Mouse (Mus musculus) midbrain, embryonic 13.5 days (tissue): ENCODE results near the gene Pou4f2. TPM values are rescaled to one million over a fixed set of nuclear protein-coding genes. Genes with fewer than 3 reads are reported as not detected.

Experiments
- ATAC-seq: fragments of 200-750 bp; cut with Nextera tagmentation; 2 replicates; pipeline ENCODE4 v1.8.0; 2017; ENCODE audit warnings: mild to moderate bottlenecking, moderate TSS enrichment, moderate library complexity
- H3K27ac ChIP-seq: fragments of 300-500 bp; sonication (generic); 2 replicates; pipeline ENCODE4 v1.5.1; 2015; ENCODE audit warnings: inconsistent platforms, mild to moderate bottlenecking, moderate library complexity
- H3K27me3 ChIP-seq: fragments of 300-500 bp; sonication (generic); 2 replicates; pipeline ENCODE4 v1.6.1; 2015; ENCODE audit warnings: mild to moderate bottlenecking, inconsistent platforms
- H3K36me3 ChIP-seq: fragments of 300-500 bp; sonication (generic); 2 replicates; pipeline ENCODE4 v1.6.1; 2015; ENCODE audit warnings: mild to moderate bottlenecking, inconsistent platforms
- H3K4me1 ChIP-seq: fragments of 300-500 bp; sonication (generic); replicated peaks from 2 replicates; pipeline ENCODE4 v1.6.1; 2015; ENCODE audit warnings: inconsistent platforms
- H3K4me2 ChIP-seq: fragments of 300-500 bp; sonication (generic); replicated peaks from 2 replicates; pipeline ENCODE4 v1.6.1; 2015; ENCODE audit warnings: moderate library complexity, mild to moderate bottlenecking, inconsistent platforms
- H3K4me3 ChIP-seq: fragments of 300-500 bp; sonication (generic); replicated peaks from 2 replicates; pipeline ENCODE4 v1.5.1; 2015; ENCODE audit warnings: mild to moderate bottlenecking, inconsistent platforms
- H3K9ac ChIP-seq: fragments of 300-500 bp; sonication (generic); replicated peaks from 2 replicates; pipeline ENCODE4 v1.6.1; 2015; ENCODE audit warnings: mild to moderate bottlenecking, inconsistent platforms
- H3K9me3 ChIP-seq: fragments of 300-500 bp; sonication (generic); 2 replicates; pipeline ENCODE4 v1.6.1; 2016; ENCODE audit warnings: mild to moderate bottlenecking, inconsistent platforms
- WGBS: fragments of 180-500 bp; shearing (Covaris S2); methylation state at CpG from one replicate; pipeline ENCODE4 v1.1.7; 2015; 5-methylcytosine and 5-hydroxymethylcytosine counted together
- polyA plus RNA-seq: library from polyadenylated mRNA; unstranded; fragments of >200 nt; fragmentation: Nextera tagmentation; extraction: Ambion mirVana; gene quantifications from 2 replicates; pipeline ENCODE4 v1.2.1, GENCODE M21; 2015

Pou4f2 gene
- polyA plus RNA-seq, 1 experiment from 2014 or later: 9.9 TPM

GRCm38 (mm10) chr8:78434340-78434739 lies 2.1 kb downstream of the Pou4f2 start:
- H3K4me2 ChIP-seq: peak overlapping the region; percentile 80
- peak overlapping the region; percentile 48 for H3K4me3 ChIP-seq
- ATAC-seq: no peak
- peak overlapping the region; percentile 80 for H3K27ac ChIP-seq
- H3K27me3 ChIP-seq: peaks cover 88% of the 10 kb centered on the region
- H3K9me3 ChIP-seq: no peaks in the 10 kb centered on the region
- peaks cover 42% of the 10 kb centered on the region for H3K4me1 ChIP-seq
- WGBS: 2% methylated on average over 8 of the region's 8 CpGs
- H3K36me3 ChIP-seq: no peaks in the 10 kb centered on the region
- H3K9ac ChIP-seq: peak overlapping the region; percentile 64

GRCm38 (mm10) chr8:78433318-78433717 lies 3.1 kb downstream of the Pou4f2 start:
- Histone ChIP-seq H3K27me3 (peaks cover 86% of the 10 kb centered on the region), H3K27ac (no peak overlapping the region), H3K4me1 (peaks cover 46% of the 10 kb centered on the region), H3K36me3 (no peaks in the 10 kb centered on the region), H3K4me3 (peak overlapping the region; percentile 48), H3K9ac (no peak overlapping the region), H3K9me3 (no peaks in the 10 kb centered on the region), H3K4me2 (peak overlapping the region; percentile 80)
- 8% methylated on average over 5 of the region's 5 CpGs for WGBS
- no peak for ATAC-seq

GRCm38 (mm10) chr8:78432451-78432850 lies 4.0 kb downstream of the Pou4f2 start:
- Histone ChIP-seq H3K36me3 (no peaks in the 10 kb centered on the region), H3K4me3 (peak overlapping the region; percentile 27), H3K4me1 (peaks cover 43% of the 10 kb centered on the region), H3K9me3 (no peaks in the 10 kb centered on the region), H3K27me3 (peaks cover 85% of the 10 kb centered on the region), H3K27ac (no peak overlapping the region; the same call in 1 of the 2 replicates), H3K4me2 (peak overlapping the region; percentile 46), H3K9ac (peak overlapping the region; percentile 36; the same call in 1 of the 2 replicates)
- no peak for ATAC-seq
- WGBS: 9% methylated on average over 1 of the region's 1 CpGs

- H3K9ac ChIP-seq: no peak overlapping the region
- H3K36me3 ChIP-seq: no peaks in the 10 kb centered on the region
- H3K4me1 ChIP-seq: peaks cover 43% of the 10 kb centered on the region
- peak overlapping the region; percentile 27; the same call in 1 of the 2 replicates for H3K4me3 ChIP-seq
- peak overlapping the region; percentile 46 for H3K4me2 ChIP-seq
- peaks cover 85% of the 10 kb centered on the region for H3K27me3 ChIP-seq
- 3% methylated on average over 4 of the region's 4 CpGs for WGBS
- H3K9me3 ChIP-seq: no peaks in the 10 kb centered on the region
- no peak overlapping the region for H3K27ac ChIP-seq
- ATAC-seq: no peak
Measured at GRCm38 (mm10) chr8:78431356-78431755, 5.1 kb downstream of the Pou4f2 start.

GRCm38 (mm10) chr8:78428148-78428547 lies 8.3 kb downstream of the Pou4f2 start:
- 1% methylated on average over 11 of the region's 11 CpGs for WGBS
- peak overlapping the region; percentile 73 for H3K27ac ChIP-seq

GRCm38 (mm10) chr8:78427769-78428130 lies 8.7 kb downstream of the Pou4f2 start:
- Histone ChIP-seq H3K4me3 (peak overlapping the region; percentile 28), H3K36me3 (no peaks in the 10 kb centered on the region), H3K4me2 (peak overlapping the region; percentile 44), H3K27me3 (peaks cover 88% of the 10 kb centered on the region), H3K9ac (peak overlapping the region; percentile 40; the same call in 1 of the 2 replicates), H3K9me3 (no peaks in the 10 kb centered on the region), H3K4me1 (peaks cover 23% of the 10 kb centered on the region), H3K27ac (peak overlapping the region; percentile 73)
- under 1% methylated on average over 8 of the region's 8 CpGs for WGBS
- ATAC-seq: peak; percentile 49

More at GRCm38 (mm10) chr8:78428148-78428547, 8.3 kb downstream of the Pou4f2 start:
- Histone ChIP-seq H3K36me3 (no peaks in the 10 kb centered on the region), H3K4me3 (no peak overlapping the region; the same call in 1 of the 2 replicates), H3K9ac (no peak overlapping the region), H3K27me3 (peaks cover 86% of the 10 kb centered on the region), H3K4me2 (peak overlapping the region; percentile 44), H3K4me1 (peaks cover 23% of the 10 kb centered on the region), H3K9me3 (no peaks in the 10 kb centered on the region)
- ATAC-seq: peak; percentile 51; the same call in 1 of the 2 replicates

- H3K4me3 ChIP-seq: peak overlapping the region; percentile 28
- H3K4me1 ChIP-seq: peaks cover 23% of the 10 kb centered on the region
- H3K36me3 ChIP-seq: no peaks in the 10 kb centered on the region
- 1% methylated on average over 32 of the region's 32 CpGs for WGBS
- H3K27ac ChIP-seq: peak overlapping the region; percentile 73
- H3K9ac ChIP-seq: peak overlapping the region; percentile 40
- peaks cover 88% of the 10 kb centered on the region for H3K27me3 ChIP-seq
- ATAC-seq: peak; percentile 68
- peak overlapping the region; percentile 44 for H3K4me2 ChIP-seq
- no peaks in the 10 kb centered on the region for H3K9me3 ChIP-seq
Measured at GRCm38 (mm10) chr8:78426875-78427768, 9.3 kb downstream of the Pou4f2 start.

- peak overlapping the region; percentile 28 for H3K4me3 ChIP-seq
- WGBS: under 1% methylated on average over 10 of the region's 10 CpGs
- peak; percentile 73 for ATAC-seq
- peak overlapping the region; percentile 73 for H3K27ac ChIP-seq
- no peaks in the 10 kb centered on the region for H3K36me3 ChIP-seq
- no peaks in the 10 kb centered on the region for H3K9me3 ChIP-seq
- peaks cover 23% of the 10 kb centered on the region for H3K4me1 ChIP-seq
- peaks cover 88% of the 10 kb centered on the region for H3K27me3 ChIP-seq
- peak overlapping the region; percentile 44 for H3K4me2 ChIP-seq
- H3K9ac ChIP-seq: peak overlapping the region; percentile 24; the same call in 1 of the 2 replicates
Measured at GRCm38 (mm10) chr8:78426455-78426854, 10.0 kb downstream of the Pou4f2 start.

- WGBS: 0% methylated on average over 1 of the region's 1 CpGs
- no peak for ATAC-seq
- no peaks in the 10 kb centered on the region for H3K36me3 ChIP-seq
- no peaks in the 10 kb centered on the region for H3K9me3 ChIP-seq
- no peak overlapping the region for H3K4me3 ChIP-seq
- H3K4me1 ChIP-seq: peaks cover 35% of the 10 kb centered on the region
- H3K4me2 ChIP-seq: no peak overlapping the region
- no peak overlapping the region for H3K9ac ChIP-seq
- no peak overlapping the region for H3K27ac ChIP-seq
- H3K27me3 ChIP-seq: peaks cover 79% of the 10 kb centered on the region
Measured at GRCm38 (mm10) chr8:78423937-78424336, 12.5 kb downstream of the Pou4f2 start.

GRCm38 (mm10) chr8:78420101-78420503 lies 16.3 kb downstream of the Pou4f2 start:
- Histone ChIP-seq H3K4me3 (peak overlapping the region; percentile 37), H3K9ac (peak overlapping the region; percentile 53), H3K36me3 (no peaks in the 10 kb centered on the region), H3K4me1 (peaks cover 17% of the 10 kb centered on the region), H3K4me2 (peak overlapping the region; percentile 75), H3K27ac (no peak overlapping the region), H3K27me3 (peaks cover 54% of the 10 kb centered on the region), H3K9me3 (no peaks in the 10 kb centered on the region)
- WGBS: 2% methylated on average over 19 of the region's 19 CpGs
- peak; percentile 81 for ATAC-seq

GRCm38 (mm10) chr8:78419272-78419671 lies 17.2 kb downstream of the Pou4f2 start:
- ATAC-seq: 0 out of 2 replicates have a peak, but pooled peaks have one; percentile 21
- Histone ChIP-seq H3K4me3 (peak overlapping the region; percentile 37; the same call in 1 of the 2 replicates), H3K36me3 (no peaks in the 10 kb centered on the region), H3K27ac (no peak overlapping the region), H3K27me3 (peaks cover 45% of the 10 kb centered on the region), H3K4me1 (peaks cover 17% of the 10 kb centered on the region), H3K9me3 (no peaks in the 10 kb centered on the region), H3K9ac (no peak overlapping the region), H3K4me2 (peak overlapping the region; percentile 75; the same call in 1 of the 2 replicates)
- 16% methylated on average over 4 of the region's 4 CpGs for WGBS

- Histone ChIP-seq H3K27ac (no peak overlapping the region), H3K4me2 (no peak overlapping the region), H3K9me3 (no peaks in the 10 kb centered on the region; the same call in 1 of the 2 replicates), H3K36me3 (no peaks in the 10 kb centered on the region), H3K27me3 (no peaks in the 10 kb centered on the region), H3K4me1 (no peaks in the 10 kb centered on the region), H3K9ac (no peak overlapping the region), H3K4me3 (no peak overlapping the region)
- ATAC-seq: no peak
- 93% methylated on average over 7 of the region's 7 CpGs for WGBS
Measured at GRCm38 (mm10) chr8:78390756-78391155, 45.7 kb downstream of the Pou4f2 start.
